Mouse (Mus musculus): ENCODE measurements at regions not wholly inside any gene's neighbourhood (a gene's known extent, or its start where the extent isn't known, plus 50 kb on each side); places are given as distances from the start of the nearest gene placed in this dataset.

GRCm38 (mm10) chr13:28616645-28617381 lies 336.7 kb downstream of the Sox4 start:
- H3K4me1 ChIP-seq (ENCODE audit: control insufficient read depth, insufficient read depth, low read length), result no peaks in the 10 kb centered on the region
- 88% methylated on average over 9 of the region's 9 CpGs for WGBS
- no peak overlapping the region for H3K9ac ChIP-seq (ENCODE audit: low read depth, low read length)
- no peaks in the 10 kb centered on the region for H3K36me3 ChIP-seq (ENCODE audit: control insufficient read depth, insufficient read depth, low read length)
- no peaks in the 10 kb centered on the region for H3K79me2 ChIP-seq (ENCODE audit: control insufficient read depth, insufficient read depth, low read length)
- H3K4me3 ChIP-seq (ENCODE audit: insufficient read depth, low read depth, low read length), result no peak overlapping the region
- H3K27ac ChIP-seq (replicated peaks; ENCODE audit: insufficient read depth, low read depth, low read length), result no peak overlapping the region
- peaks cover 2% of the 10 kb centered on the region; the same call in 1 of the 2 replicates for H3K27me3 ChIP-seq (ENCODE audit: control insufficient read depth, insufficient read depth, low read length)
- TF ChIP-seq POLR2A (IDR thresholded peaks at IDR 0.05; ENCODE audit: extremely low read depth, insufficient read depth, low read length) (no peak), CTCF (IDR thresholded peaks at IDR 0.05; ENCODE audit: low read depth, low read length) (no peak)
- DNase-seq (ENCODE audit: extremely low read depth, low read depth, low spot score), result peak; percentile 51

GRCm38 (mm10) chr13:28607551-28608114 lies 345.9 kb downstream of the Sox4 start:
- H3K4me1 ChIP-seq (ENCODE audit: control insufficient read depth, insufficient read depth, low read length), result no peaks in the 10 kb centered on the region
- DNase-seq (ENCODE audit: extremely low read depth, low read depth, low spot score), result no peak
- H3K9ac ChIP-seq (ENCODE audit: low read depth, low read length), result no peak overlapping the region
- H3K36me3 ChIP-seq (ENCODE audit: control insufficient read depth, insufficient read depth, low read length), result no peaks in the 10 kb centered on the region
- no peaks in the 10 kb centered on the region for H3K79me2 ChIP-seq (ENCODE audit: control insufficient read depth, insufficient read depth, low read length)
- 57% methylated on average over 6 of the region's 6 CpGs for WGBS
- H3K4me3 ChIP-seq (ENCODE audit: insufficient read depth, low read depth, low read length), result no peak overlapping the region
- H3K27ac ChIP-seq (replicated peaks; ENCODE audit: insufficient read depth, low read depth, low read length), result no peak overlapping the region
- TF ChIP-seq POLR2A (IDR thresholded peaks at IDR 0.05; ENCODE audit: extremely low read depth, insufficient read depth, low read length) (no peak), CTCF (IDR thresholded peaks at IDR 0.05; ENCODE audit: low read depth, low read length) (no peak)
- H3K27me3 ChIP-seq (ENCODE audit: control insufficient read depth, insufficient read depth, low read length), result peaks cover 2% of the 10 kb centered on the region; the same call in 1 of the 2 replicates

- peak; percentile 13 for DNase-seq (ENCODE audit: extremely low read depth, low read depth, low spot score)
- no peaks in the 10 kb centered on the region for H3K4me1 ChIP-seq (ENCODE audit: control insufficient read depth, insufficient read depth, low read length)
- WGBS, result 82% methylated on average over 1 of the region's 1 CpGs
Measured at GRCm38 (mm10) chr13:28606651-28607050, 346.9 kb downstream of the Sox4 start.

GRCm38 (mm10) chr13:28605833-28606232 lies 347.7 kb downstream of the Sox4 start:
- DNase-seq (ENCODE audit: extremely low read depth, low read depth, low spot score), result no peak
- WGBS, result 93% methylated on average over 1 of the region's 1 CpGs

More at GRCm38 (mm10) chr13:28606651-28607050, 346.9 kb downstream of the Sox4 start:
- Histone ChIP-seq H3K36me3 (ENCODE audit: control insufficient read depth, insufficient read depth, low read length) (no peaks in the 10 kb centered on the region), H3K9ac (ENCODE audit: low read depth, low read length) (no peak overlapping the region), H3K79me2 (ENCODE audit: control insufficient read depth, insufficient read depth, low read length) (no peaks in the 10 kb centered on the region), H3K27me3 (ENCODE audit: control insufficient read depth, insufficient read depth, low read length) (no peaks in the 10 kb centered on the region), H3K4me3 (ENCODE audit: insufficient read depth, low read depth, low read length) (no peak overlapping the region), H3K27ac (replicated peaks; ENCODE audit: insufficient read depth, low read depth, low read length) (no peak overlapping the region)
- TF ChIP-seq POLR2A (IDR thresholded peaks at IDR 0.05; ENCODE audit: extremely low read depth, insufficient read depth, low read length) (no peak), CTCF (IDR thresholded peaks at IDR 0.05; ENCODE audit: low read depth, low read length) (no peak)

GRCm38 (mm10) chr13:28604016-28604415 lies 346.7 kb downstream of the Gm11361 start:
- Histone ChIP-seq H3K9ac (ENCODE audit: low read depth, low read length) (no peak overlapping the region), H3K36me3 (ENCODE audit: control insufficient read depth, insufficient read depth, low read length) (no peaks in the 10 kb centered on the region), H3K27ac (replicated peaks; ENCODE audit: insufficient read depth, low read depth, low read length) (no peak overlapping the region), H3K27me3 (ENCODE audit: control insufficient read depth, insufficient read depth, low read length) (no peaks in the 10 kb centered on the region), H3K79me2 (ENCODE audit: control insufficient read depth, insufficient read depth, low read length) (no peaks in the 10 kb centered on the region), H3K4me1 (ENCODE audit: control insufficient read depth, insufficient read depth, low read length) (no peaks in the 10 kb centered on the region), H3K4me3 (ENCODE audit: insufficient read depth, low read depth, low read length) (no peak overlapping the region)
- no peak for DNase-seq (ENCODE audit: extremely low read depth, low read depth, low spot score)
- no peak for TF ChIP-seq CTCF (IDR thresholded peaks at IDR 0.05; ENCODE audit: low read depth, low read length)
- TF ChIP-seq POLR2A (IDR thresholded peaks at IDR 0.05; ENCODE audit: extremely low read depth, insufficient read depth, low read length), result no peak
- WGBS, result 77% methylated on average over 6 of the region's 6 CpGs

More at GRCm38 (mm10) chr13:28605833-28606232, 347.7 kb downstream of the Sox4 start:
- Histone ChIP-seq H3K9ac (ENCODE audit: low read depth, low read length) (no peak overlapping the region), H3K27ac (replicated peaks; ENCODE audit: insufficient read depth, low read depth, low read length) (no peak overlapping the region), H3K4me3 (ENCODE audit: insufficient read depth, low read depth, low read length) (no peak overlapping the region), H3K36me3 (ENCODE audit: control insufficient read depth, insufficient read depth, low read length) (no peaks in the 10 kb centered on the region), H3K27me3 (ENCODE audit: control insufficient read depth, insufficient read depth, low read length) (no peaks in the 10 kb centered on the region), H3K4me1 (ENCODE audit: control insufficient read depth, insufficient read depth, low read length) (no peaks in the 10 kb centered on the region), H3K79me2 (ENCODE audit: control insufficient read depth, insufficient read depth, low read length) (no peaks in the 10 kb centered on the region)
- TF ChIP-seq CTCF (IDR thresholded peaks at IDR 0.05; ENCODE audit: low read depth, low read length) (no peak), POLR2A (IDR thresholded peaks at IDR 0.05; ENCODE audit: extremely low read depth, insufficient read depth, low read length) (no peak)

GRCm38 (mm10) chr13:28600792-28601191 lies 343.5 kb downstream of the Gm11361 start:
- H3K4me3 ChIP-seq (ENCODE audit: insufficient read depth, low read depth, low read length), result no peak overlapping the region
- no peak overlapping the region for H3K27ac ChIP-seq (replicated peaks; ENCODE audit: insufficient read depth, low read depth, low read length)
- H3K79me2 ChIP-seq (ENCODE audit: control insufficient read depth, insufficient read depth, low read length), result no peaks in the 10 kb centered on the region
- H3K4me1 ChIP-seq (ENCODE audit: control insufficient read depth, insufficient read depth, low read length), result no peaks in the 10 kb centered on the region
- TF ChIP-seq CTCF (IDR thresholded peaks at IDR 0.05; ENCODE audit: low read depth, low read length), result no peak
- no peak for TF ChIP-seq POLR2A (IDR thresholded peaks at IDR 0.05; ENCODE audit: extremely low read depth, insufficient read depth, low read length)
- DNase-seq (ENCODE audit: extremely low read depth, low read depth, low spot score), result peak; percentile 36
- H3K27me3 ChIP-seq (ENCODE audit: control insufficient read depth, insufficient read depth, low read length), result no peaks in the 10 kb centered on the region
- H3K9ac ChIP-seq (ENCODE audit: low read depth, low read length), result no peak overlapping the region
- H3K36me3 ChIP-seq (ENCODE audit: control insufficient read depth, insufficient read depth, low read length), result no peaks in the 10 kb centered on the region
- 65% methylated on average over 5 of the region's 5 CpGs for WGBS
